Comparison of ENCODE assay signal across 2 mouse cellular contexts in genomic region chr6:124483831-124484230, GRCm38 (mm10). TPM values are rescaled to one million over a fixed set of nuclear protein-coding genes. Genes with fewer than 3 reads are reported as not detected.
"Had no signal": no experiment of that assay in that cellular context is flagged by ENCODE, and none has a peak within 500 bp of the region (broad histone marks: within the 10 kb centered on the region; RNA-seq: fewer than 3 reads in every experiment).

No protein-coding gene starts in this region.

RNA-seq across cellular contexts. Expression of gene C1ra, which starts 28.4 kb away (rescaled TPM):
- polyA plus RNA-seq: midbrain, embryonic 11.5 days had no signal

RNA-seq across cellular contexts. Expression of gene C1s1, which starts 58.3 kb away (rescaled TPM):
- polyA plus RNA-seq: macrophage had no signal
